Mouse (Mus musculus) B cell, adult 67 days (primary cell): Measurements from ENCODE around the gene Zfp3. TPM values are rescaled to one million over a fixed set of nuclear protein-coding genes. Genes with fewer than 3 reads are reported as not detected.

Experiments
- total RNA-seq, 2 experiments: library from RNA; stranded (reverse); gene quantifications; 4 replicates each; pipeline ENCODE4 v1.2.4; 2023

Gene Zfp3
- total RNA-seq = 1 to 10 TPM; 1.8 to 5.4 TPM

DNA sequence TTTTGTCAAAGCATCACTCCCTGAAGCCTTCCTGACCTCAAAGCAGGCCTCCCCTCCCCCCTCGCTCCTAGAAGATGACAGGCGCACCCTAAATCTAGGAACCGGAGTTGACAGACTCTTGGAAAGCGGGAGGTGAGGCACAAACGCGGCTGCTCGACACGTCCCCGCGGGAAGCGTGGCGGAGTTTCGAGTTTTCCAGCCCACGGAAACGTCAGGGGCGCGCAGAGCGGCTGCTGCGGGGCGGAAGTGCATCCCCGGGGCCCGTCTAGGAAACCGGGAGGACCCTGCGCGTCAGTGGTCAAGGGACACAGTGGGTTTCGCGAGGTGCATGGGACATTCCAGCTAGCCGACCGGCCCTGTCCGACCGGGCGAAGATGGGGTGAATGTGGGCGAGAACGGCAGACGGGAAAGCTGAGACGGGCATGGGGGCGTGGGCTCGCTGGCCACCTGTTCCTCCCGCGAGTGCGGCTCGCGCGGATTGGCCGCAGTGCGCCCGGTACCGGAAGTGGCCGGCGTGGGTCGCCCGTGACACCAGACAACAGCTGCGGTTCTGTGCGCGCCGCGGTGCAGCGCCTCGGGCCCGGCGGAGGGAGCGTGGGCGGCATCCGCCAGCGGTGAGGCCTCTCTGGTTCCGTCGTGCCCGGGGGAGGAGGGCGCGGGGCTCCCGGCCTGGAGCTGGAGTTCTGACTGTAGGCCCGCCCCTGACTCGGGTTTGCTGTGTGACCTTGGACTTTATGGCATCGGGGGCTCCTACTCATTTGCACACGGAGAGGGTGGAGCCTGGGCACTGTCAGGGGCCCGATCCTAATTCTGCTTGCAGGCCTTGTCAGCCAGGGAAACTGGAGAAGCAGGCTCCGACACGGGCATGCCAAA lies at the start of gene Zfp3:
Gene Zfp3, plus strand, starts transcription at position 274 of the 873 bp plus-strand sequence.

DNA sequence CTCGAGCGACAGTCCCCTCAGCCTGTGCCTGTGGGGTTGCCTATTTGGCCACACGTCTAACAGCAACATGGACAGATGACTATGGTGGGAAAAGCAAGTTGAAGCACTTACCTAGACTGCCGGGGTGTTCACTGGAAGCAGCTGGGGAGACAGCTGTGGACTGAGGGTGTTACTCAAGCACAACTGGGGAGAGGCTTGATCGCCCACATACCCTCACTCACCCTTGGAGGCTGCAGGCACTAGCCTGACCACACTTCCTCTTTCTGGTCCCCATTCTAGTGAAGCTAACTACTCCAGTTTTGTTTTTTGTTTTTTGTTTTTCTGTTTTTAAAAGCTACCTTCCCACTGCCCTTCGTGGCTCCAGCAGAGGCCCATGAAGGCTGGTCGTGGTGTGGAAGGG lies 48.4 kb downstream of the Zfp3 start, which contains the start of gene Scimp:
Gene Scimp, minus strand, starts transcription at position 222 of the 400 bp plus-strand sequence.

Other genes starting within 250 kb of the Zfp3 start
- not detected for gene Vmo1, start 249.6 kb upstream of the Zfp3 start, total RNA-seq
- gene Gltpd2, start 245.0 kb upstream of the Zfp3 start, total RNA-seq = not detected
- 100 to 1,000 TPM; 121 to 134 TPM for gene Psmb6, start 238.8 kb upstream of the Zfp3 start, total RNA-seq
- gene Gm40193, start 231.3 kb upstream of the Zfp3 start, total RNA-seq = not detected
- gene Pld2, start 224.1 kb upstream of the Zfp3 start, total RNA-seq = 1 to 10 TPM; 5.0 to 5.2 TPM
- gene Mink1, start 201.3 kb upstream of the Zfp3 start, total RNA-seq = 10 to 100 TPM; 81.3 to 93.7 TPM
- not detected for gene 4930544D05Rik, start 148.4 kb upstream of the Zfp3 start, total RNA-seq
- gene Chrne, start 145.0 kb upstream of the Zfp3 start, total RNA-seq = 1 to 10 TPM in 1 of 2 experiments, not detected in 1; 1.2 TPM
- not detected for gene Gp1ba, start 125.1 kb upstream of the Zfp3 start, total RNA-seq
- 100 to 1,000 TPM; 242 to 251 TPM for gene Rnf167, start 117.0 kb upstream of the Zfp3 start, total RNA-seq
- 10 to 100 TPM; 69.1 to 77.2 TPM for gene Slc25a11, start 116.7 kb upstream of the Zfp3 start, total RNA-seq
- 1,000 to 10,000 TPM; 1,404 to 1,507 TPM for gene Pfn1, start 109.6 kb upstream of the Zfp3 start, total RNA-seq
- 10 to 100 TPM; 36.4 to 41.4 TPM for gene Eno3, start 107.0 kb upstream of the Zfp3 start, total RNA-seq
- gene Spag7, start 94.8 kb upstream of the Zfp3 start, total RNA-seq = 10 to 100 TPM; 50.3 to 51.9 TPM
- 10 to 100 TPM; 68.6 to 69.9 TPM for gene Camta2, start 76.1 kb upstream of the Zfp3 start, total RNA-seq
- 1 to 10 TPM; 2.0 to 2.2 TPM for gene Inca1, start 64.1 kb upstream of the Zfp3 start, total RNA-seq
- gene Kif1c, start 63.7 kb upstream of the Zfp3 start, total RNA-seq = 10 to 100 TPM; 33.4 to 36.3 TPM
- 10 to 100 TPM; 28.9 to 29.8 TPM for gene Scimp, start 48.4 kb downstream of the Zfp3 start, total RNA-seq
- gene Rabep1, start 80.6 kb downstream of the Zfp3 start, total RNA-seq = 10 to 100 TPM; 57.1 to 57.7 TPM
- gene Nup88, start 205.8 kb downstream of the Zfp3 start, total RNA-seq = 100 to 1,000 TPM; 109 to 131 TPM
- gene Rpain, start 206.0 kb downstream of the Zfp3 start, total RNA-seq = 10 to 100 TPM; 56.6 to 60.3 TPM
- 10 to 100 TPM; 79.5 to 82.5 TPM for gene C1qbp, start 218.8 kb downstream of the Zfp3 start, total RNA-seq
- gene Dhx33, start 240.2 kb downstream of the Zfp3 start, total RNA-seq = 10 to 100 TPM; 34.5 to 41.6 TPM